Mouse (Mus musculus) thymus, postnatal 0 days (tissue): ENCODE results near the gene Ntsr2. TPM values are rescaled to one million over a fixed set of nuclear protein-coding genes. Genes with fewer than 3 reads are reported as not detected.
A peak's percentile ranks its signal among the peaks of the same experiment; 100 is the strongest.

ENCODE experiments used
- DNase-seq: peaks from one replicate; pipeline ENCODE4 v3.0.0-alpha.2; 2015; ENCODE audit warnings: low spot score
- polyA plus RNA-seq: library from polyadenylated mRNA; unstranded; fragments of >200 nt; fragmentation: Nextera tagmentation; extraction: Ambion mirVana; gene quantifications from 2 replicates; pipeline ENCODE4 v1.2.1, GENCODE M21; 2015

The Ntsr2 gene
- not detected in 2 replicates for polyA plus RNA-seq

DNA sequence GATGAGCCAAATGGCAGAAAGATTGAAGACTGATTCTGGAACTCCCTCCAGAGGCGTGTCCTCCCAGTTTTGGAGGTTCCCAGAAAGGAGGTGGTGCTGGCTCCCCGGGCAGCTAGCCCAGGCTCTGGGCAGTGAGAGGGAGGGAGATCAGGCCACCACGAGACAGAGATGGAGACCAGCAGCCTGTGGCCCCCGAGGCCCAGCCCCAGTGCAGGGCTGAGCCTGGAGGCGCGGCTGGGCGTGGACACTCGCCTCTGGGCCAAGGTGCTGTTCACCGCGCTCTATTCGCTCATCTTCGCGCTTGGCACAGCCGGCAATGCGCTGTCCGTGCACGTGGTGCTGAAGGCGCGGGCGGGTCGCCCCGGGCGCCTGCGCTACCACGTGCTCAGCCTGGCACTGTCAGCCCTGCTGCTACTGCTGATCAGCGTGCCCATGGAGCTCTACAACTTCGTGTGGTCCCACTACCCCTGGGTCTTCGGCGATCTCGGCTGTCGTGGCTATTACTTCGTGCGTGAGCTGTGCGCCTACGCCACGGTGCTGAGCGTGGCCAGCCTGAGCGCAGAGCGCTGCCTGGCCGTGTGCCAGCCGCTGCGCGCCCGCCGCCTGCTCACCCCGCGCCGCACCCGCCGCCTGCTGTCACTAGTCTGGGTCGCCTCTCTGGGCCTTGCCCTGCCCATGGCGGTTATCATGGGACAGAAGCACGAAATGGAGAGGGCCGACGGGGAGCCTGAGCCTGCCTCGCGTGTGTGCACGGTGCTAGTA is at the start of gene Ntsr2:
TSS of gene Ntsr2 (plus strand) at position 51 of the 762 bp plus-strand sequence.
- DNase-seq = peak; percentile 42

GRCm38 (mm10) chr12:16605624-16606023 is 47.6 kb upstream of the Ntsr2 start:
- no peak for DNase-seq

DNA sequence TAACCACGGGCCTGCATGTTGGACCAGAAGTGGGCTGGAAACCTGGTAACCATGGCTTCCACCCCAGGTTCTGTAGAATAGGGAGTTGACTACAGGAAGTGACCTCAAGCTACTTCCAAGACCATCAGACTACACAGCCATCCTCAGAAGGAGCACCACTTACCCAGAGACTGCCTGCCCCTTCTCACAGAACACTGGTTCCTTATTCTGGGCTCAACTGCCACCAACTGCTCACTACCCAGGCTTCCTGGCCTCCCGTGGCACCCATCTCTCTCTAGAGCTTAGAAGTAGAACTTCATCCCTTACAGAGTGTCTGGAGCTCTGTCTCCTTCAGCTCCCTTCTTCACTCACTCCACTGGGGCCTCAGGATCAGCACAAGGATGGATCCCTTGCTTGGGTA is 42.2 kb upstream of the Ntsr2 start, which contains the start of gene Lpin1:
TSS of gene Lpin1 (minus strand) at position 31 of the 400 bp plus-strand sequence.
- no peak for DNase-seq

DNA sequence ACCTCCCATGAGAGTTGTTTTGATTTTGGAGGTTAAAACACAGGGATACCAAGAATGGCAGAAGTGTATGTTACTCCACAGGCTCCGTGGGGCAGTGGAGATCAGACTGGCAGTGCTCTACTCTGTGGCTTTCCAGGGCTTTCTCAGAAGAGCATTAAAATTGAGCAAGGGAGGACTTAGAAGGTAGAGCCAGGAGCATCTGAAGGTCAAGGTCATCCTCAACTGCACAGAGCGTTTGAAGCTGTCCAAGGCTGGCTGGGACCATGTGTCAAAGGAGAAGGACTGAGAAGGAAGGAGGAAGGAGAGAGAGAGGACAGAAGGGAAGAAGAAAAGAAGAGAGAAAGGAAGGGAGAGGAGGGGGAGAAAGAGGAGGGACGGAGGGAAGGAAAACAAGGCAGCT is 38.6 kb upstream of the Ntsr2 start:
- no peak for DNase-seq

DNA sequence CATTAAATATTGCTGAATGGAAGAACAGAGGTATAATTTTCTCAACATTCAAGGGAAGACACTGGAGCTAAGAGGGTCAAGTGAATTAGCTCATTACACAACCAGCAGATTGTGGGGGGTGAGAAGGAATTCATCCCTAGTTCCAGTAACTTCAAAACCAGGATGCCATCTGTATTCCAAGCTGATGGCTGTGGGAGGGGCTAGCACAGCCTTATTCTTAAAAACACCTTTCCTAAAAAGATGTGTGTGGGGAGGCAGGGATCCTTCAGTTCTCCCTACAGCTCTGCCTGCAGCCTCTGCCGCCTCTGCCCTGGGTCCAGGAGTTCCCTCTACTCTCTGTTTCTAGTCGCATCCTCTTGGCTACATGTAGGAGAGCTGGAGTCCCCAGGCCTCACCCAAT is 37.4 kb upstream of the Ntsr2 start:
- DNase-seq = no peak

DNA sequence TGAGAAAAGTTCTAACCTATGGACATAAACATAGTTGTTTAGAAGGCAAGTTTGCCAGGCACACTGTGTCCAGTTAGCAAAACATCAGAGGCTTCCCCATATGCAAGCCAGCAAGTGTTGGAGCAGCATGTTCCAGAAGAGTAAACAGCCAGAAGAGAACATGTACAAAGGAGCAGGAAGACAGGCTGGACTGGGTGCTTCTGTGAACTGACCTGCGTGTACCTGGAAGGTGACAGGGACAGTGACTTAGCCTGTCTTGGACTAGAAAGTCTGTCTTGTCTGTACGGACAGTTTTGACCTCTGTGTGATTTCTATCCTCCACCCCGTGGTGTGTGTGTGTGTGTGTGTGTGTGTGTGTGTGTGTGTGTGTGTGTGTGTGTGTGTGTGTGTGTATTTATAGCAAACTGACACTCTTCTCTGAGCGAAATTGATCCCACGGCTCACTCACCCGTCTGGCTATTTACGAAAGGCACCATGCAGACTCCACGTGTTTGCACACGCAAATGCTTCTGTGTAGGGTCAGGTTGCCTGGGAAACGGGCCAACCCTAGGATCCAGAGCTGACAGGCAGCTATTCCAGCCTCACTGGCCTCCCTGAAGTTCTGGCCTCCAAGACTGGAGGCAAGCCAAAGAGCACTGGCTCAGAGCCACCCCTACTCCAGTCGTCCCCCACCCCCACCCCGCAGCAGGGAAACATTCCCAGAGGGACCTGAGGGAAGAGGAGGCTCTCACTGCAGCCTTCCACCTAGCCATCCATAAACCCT is 34.5 kb upstream of the Ntsr2 start:
- no peak for DNase-seq

DNA sequence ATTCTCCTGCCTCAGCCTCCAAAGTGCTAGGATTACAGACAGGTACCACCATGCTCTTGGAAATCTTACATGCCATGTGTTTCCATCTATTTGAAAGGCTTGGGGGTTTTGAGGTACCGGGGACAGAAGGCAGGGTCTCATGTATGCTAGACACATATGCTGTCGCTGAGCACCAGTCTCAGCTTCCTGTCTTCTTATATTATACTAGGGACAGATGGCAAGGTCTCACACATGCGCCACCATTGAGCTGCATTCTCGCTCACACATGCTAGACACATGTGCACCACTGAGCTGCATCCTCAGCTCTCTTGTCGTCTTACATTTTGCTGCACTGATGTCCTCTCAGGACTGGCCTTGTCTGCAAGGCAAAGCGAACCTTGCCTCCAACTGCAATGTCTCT is 33.7 kb upstream of the Ntsr2 start:
- DNase-seq = no peak

- DNase-seq = no peak
These were observed 33.0 kb upstream of the Ntsr2 start for GRCm38 (mm10) chr12:16620230-16620629.

DNA sequence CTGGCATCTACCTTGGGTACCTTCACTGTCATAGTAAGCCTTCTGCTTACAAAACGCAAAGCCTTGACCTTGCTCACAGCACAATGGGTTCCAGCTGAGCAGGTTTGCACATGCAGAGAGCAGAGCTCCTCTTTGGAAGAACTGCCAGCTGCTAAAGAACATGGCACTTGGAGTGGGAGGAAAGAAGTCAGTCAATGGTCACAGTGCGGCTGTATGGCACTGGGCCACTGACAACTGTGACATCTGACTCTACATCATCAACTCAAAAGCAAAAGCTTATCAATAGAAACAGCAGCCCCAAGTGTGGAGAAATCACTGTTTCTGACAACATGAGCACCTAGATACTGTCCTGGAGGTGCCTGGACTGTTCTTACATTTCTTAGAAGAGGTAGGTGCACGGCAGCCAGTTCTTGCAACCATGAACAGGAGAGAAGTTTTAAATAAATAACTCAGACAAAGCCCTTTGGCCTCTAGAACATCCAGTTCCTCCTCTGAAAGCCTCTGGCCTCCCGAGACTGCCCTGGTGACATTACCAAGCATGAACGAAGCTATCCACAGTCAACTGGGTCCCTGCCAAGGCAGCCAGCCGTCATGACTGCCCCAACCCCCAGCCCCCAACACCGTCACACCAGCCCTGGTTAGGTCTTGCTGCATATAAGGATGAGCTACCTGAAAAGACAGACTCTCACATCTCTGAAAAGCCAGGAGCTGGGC is 22.9 kb upstream of the Ntsr2 start:
- DNase-seq = no peak

- DNase-seq = no peak
These were observed 22.4 kb upstream of the Ntsr2 start for GRCm38 (mm10) chr12:16630866-16631185.

GRCm38 (mm10) chr12:16631423-16631822 is 21.8 kb upstream of the Ntsr2 start:
- DNase-seq = no peak

GRCm38 (mm10) chr12:16633235-16633634 is 19.9 kb upstream of the Ntsr2 start:
- no peak for DNase-seq

- DNase-seq = peak; percentile 65
These were observed 18.9 kb upstream of the Ntsr2 start for GRCm38 (mm10) chr12:16634075-16634813.

DNA sequence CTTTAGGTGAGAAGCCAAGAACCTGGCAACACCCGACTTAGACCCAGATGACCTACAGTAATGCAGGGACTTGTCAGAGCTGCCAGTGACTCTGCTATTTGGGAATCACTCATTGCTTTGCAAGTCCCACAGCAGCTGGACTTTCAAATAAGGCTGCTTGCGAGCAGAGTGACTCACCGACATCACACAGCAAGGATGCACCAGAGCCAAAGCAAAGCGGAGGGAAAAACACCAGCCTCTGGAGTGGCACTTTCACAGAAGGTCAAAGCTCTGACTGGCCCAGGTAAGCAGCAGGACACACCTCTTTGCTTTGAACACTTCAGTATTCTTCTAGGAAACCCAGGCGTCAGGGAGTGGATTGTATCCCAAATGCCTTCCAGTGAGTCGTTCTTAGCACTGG is 17.4 kb upstream of the Ntsr2 start:
- no peak for DNase-seq

DNA sequence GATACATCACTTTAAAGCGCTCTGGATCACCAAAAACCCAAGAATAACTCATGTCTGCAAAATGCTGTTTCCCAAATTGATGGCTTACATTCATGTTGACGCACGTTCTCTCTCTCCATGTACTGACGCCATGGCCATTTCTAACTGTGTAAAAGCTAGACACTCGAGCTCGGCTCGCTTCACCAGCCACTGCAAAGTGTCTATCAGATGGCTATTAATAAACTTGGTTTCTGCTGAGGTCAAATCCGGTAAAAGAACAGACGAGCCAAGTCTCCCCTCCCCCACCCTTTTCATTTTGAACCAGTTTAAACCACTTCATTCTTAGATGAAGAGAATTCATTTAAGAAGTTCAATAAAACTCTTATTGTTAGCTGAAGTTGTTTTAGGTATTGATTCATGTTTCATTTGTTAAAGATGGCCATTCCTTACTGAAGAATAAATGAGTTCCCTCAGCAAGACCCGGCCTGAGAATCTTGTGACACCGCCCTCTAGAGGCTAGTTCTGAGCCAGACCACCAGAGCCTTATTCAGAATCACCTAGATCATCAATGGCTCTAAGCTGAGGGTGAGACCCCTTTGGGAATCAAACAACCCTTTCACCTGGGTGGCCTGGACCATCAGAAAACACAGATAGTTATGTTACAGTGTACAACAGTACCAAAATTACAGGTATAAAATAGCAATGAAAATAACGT is 14.0 kb upstream of the Ntsr2 start:
- DNase-seq = no peak

GRCm38 (mm10) chr12:16640075-16640474 is 13.1 kb upstream of the Ntsr2 start:
- no peak for DNase-seq

GRCm38 (mm10) chr12:16642000-16642399 is 11.2 kb upstream of the Ntsr2 start:
- no peak for DNase-seq

DNA sequence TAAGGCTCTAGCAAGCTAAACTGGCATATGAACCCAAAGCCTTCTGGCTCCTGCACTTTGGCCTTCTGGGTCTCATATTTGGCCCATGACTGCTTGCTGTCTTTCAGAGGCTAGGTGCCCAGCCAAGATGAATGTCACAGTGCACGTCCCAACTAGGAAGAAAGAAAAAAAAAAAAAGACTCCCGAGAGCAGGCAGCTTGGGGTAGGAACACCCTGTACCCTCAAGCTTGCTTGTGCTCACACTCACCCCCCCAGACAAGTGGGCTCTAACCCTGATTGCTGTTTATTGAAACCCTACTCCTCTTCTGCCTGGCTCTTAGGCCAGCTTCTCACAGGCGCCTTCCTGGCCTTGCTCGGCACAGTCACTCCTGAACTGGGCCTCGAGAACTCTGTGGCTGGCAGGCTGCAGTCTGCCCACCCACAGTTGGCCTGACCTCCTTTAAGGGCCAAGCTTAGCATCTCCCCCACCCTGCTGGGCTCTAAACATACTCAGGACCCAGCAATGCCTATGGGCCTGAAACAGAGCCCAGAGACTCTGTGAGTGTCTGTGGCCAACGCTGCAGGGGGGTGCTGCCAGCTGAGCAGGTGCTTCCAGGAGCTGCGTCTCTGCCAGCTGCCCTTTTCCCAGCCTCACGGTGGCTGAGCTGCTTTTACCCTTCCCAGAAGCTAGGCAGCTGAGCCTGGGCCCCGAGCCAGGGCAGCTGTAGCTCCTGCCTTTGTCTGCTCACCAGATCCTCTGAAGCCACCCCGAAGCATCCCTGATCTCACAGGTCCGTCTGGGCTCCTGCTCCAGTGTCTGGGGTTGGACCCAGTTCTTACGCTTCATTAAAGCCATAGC is 9.5 kb upstream of the Ntsr2 start:
- no peak for DNase-seq

- DNase-seq = no peak
These were observed 8.5 kb upstream of the Ntsr2 start for GRCm38 (mm10) chr12:16644698-16645097.
